Mouse (Mus musculus) bone marrow macrophage, adult 2 months (primary cell): Measurements from ENCODE around the gene Chchd3. TPM values are rescaled to one million over a fixed set of nuclear protein-coding genes. Genes with fewer than 3 reads are reported as not detected.

ENCODE experiments used
- H3K27ac ChIP-seq: 2 replicates; pipeline ENCODE4 v1.5.1; 2012; ENCODE audit warnings: low read depth, low read length; ENCODE audit not compliant: insufficient read depth
- H3K4me1 ChIP-seq: 2 replicates; pipeline ENCODE4 v1.6.1; 2012; ENCODE audit warnings: low read length; ENCODE audit not compliant: control insufficient read depth, insufficient read depth
- H3K4me3 ChIP-seq: 2 replicates; pipeline ENCODE4 v1.5.1; 2012; ENCODE audit warnings: mild to moderate bottlenecking, low read length, moderate library complexity; ENCODE audit not compliant: insufficient read depth
- CTCF ChIP-seq: IDR thresholded peaks from 2 replicates; pipeline ENCODE4 v1.5.1; 2012; ENCODE audit warnings: low read depth, mild to moderate bottlenecking, low read length, moderate library complexity
- POLR2A ChIP-seq: IDR thresholded peaks from 2 replicates; pipeline ENCODE4 v1.6.1; 2012; ENCODE audit warnings: mild to moderate bottlenecking, low read depth, low read length, borderline replicate concordance
- polyA plus RNA-seq: library from polyadenylated mRNA; stranded (reverse); fragments of >200 nt; gene quantifications from 2 replicates; pipeline ENCODE4 v1.2.4, GENCODE M21; 2012; ENCODE audit not compliant: missing spikeins, insufficient read depth, insufficient read length

Gene Chchd3
- polyA plus RNA-seq, 1 experiment = 52.9 TPM

- no peak overlapping the region for H3K4me3 ChIP-seq
- H3K27ac ChIP-seq = no peak overlapping the region
- H3K4me1 ChIP-seq = peaks cover 4% of the 10 kb centered on the region; the same call in 1 of the 2 replicates
- TF ChIP-seq POLR2A (no peak), CTCF (no peak)
These were observed 5.1 kb downstream of the Chchd3 start for GRCm38 (mm10) chr6:33054946-33055345.

- TF ChIP-seq POLR2A (no peak), CTCF (no peak)
- H3K4me3 ChIP-seq = no peak overlapping the region
- H3K27ac ChIP-seq = no peak overlapping the region
- H3K4me1 ChIP-seq = 0 out of 2 replicates have a peak, but pooled peaks cover 2% of the 10 kb centered on the region
These were observed 8.4 kb downstream of the Chchd3 start for GRCm38 (mm10) chr6:33051642-33052041.

- 0 out of 2 replicates have a peak, but pooled peaks cover 2% of the 10 kb centered on the region for H3K4me1 ChIP-seq
- no peak overlapping the region for H3K4me3 ChIP-seq
- TF ChIP-seq POLR2A (no peak), CTCF (no peak)
- H3K27ac ChIP-seq = no peak overlapping the region
These were observed 10.2 kb downstream of the Chchd3 start for GRCm38 (mm10) chr6:33049705-33050420.

DNA sequence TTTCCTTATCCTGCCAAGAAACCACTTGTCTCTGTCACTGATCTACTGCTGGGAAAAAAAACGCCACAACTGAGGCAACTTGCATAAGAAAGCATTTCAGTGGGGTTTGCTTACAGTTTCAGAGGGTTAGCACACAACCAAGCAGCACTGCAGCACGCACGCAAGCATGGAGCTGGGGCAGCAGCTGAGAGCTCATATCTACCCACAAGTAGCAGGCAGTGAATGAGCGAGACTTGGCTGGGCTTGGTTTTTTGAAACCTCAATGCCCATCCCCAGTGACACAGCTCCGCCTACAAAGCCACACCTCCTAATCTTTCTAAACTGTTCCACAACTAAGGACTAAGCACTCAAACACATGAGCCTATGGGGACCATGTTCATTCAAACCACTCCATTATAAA is 16.6 kb downstream of the Chchd3 start:
- no peak overlapping the region for H3K27ac ChIP-seq
- TF ChIP-seq POLR2A (no peak), CTCF (no peak)
- peaks cover 2% of the 10 kb centered on the region for H3K4me1 ChIP-seq
- no peak overlapping the region for H3K4me3 ChIP-seq

GRCm38 (mm10) chr6:33042880-33043279 is 17.2 kb downstream of the Chchd3 start:
- Histone ChIP-seq H3K4me3 (no peak overlapping the region), H3K4me1 (peaks cover 2% of the 10 kb centered on the region), H3K27ac (no peak overlapping the region)
- no peak for TF ChIP-seq POLR2A
- TF ChIP-seq CTCF = no peak

- Histone ChIP-seq H3K27ac (no peak overlapping the region), H3K4me3 (no peak overlapping the region), H3K4me1 (peaks cover 2% of the 10 kb centered on the region)
- TF ChIP-seq POLR2A (no peak), CTCF (no peak)
These were observed 18.1 kb downstream of the Chchd3 start for GRCm38 (mm10) chr6:33041978-33042377.

- TF ChIP-seq POLR2A = no peak
- TF ChIP-seq CTCF = no peak
- H3K4me1 ChIP-seq = peaks cover 2% of the 10 kb centered on the region
- H3K4me3 ChIP-seq = no peak overlapping the region
- no peak overlapping the region for H3K27ac ChIP-seq
These were observed 19.5 kb downstream of the Chchd3 start for GRCm38 (mm10) chr6:33040360-33041090.

DNA sequence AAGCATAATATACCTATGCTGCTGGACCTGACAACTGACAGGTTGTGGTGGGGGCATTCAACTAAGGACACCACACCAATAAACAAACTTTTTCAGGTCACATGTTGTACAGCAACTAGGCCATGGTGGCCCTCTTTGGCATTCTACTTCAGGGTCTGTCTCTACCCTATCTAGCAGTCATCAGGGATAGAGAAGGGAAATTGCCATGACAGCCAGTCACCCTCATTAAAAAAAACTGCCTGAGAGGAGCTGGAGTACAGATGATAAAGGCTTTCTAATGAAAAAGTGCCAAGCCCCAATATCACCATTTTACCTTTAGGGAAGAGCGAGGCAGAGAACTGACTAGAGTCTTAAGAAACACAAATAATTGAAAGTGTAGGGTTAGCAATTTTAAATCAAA is 27.5 kb downstream of the Chchd3 start:
- Histone ChIP-seq H3K4me3 (no peak overlapping the region), H3K4me1 (no peaks in the 10 kb centered on the region), H3K27ac (no peak overlapping the region)
- TF ChIP-seq CTCF (no peak), POLR2A (no peak)

DNA sequence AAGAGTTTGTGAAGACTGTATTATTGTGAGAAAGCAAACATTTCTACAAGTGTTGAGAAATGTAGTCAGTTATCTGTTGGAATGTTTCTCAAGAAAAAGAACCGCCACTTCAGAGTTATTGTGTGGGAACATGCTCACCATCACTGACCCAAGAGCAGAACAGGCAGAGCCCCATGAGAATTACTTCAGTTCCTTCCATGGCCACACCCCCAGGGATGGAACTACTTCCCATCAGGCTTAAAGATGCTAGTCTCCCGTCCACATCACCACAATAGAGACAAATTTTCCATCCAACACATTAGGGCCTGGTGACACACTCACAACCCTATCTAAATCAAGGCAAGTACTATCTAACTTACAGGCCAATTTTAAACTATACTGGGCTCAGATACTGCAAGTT is 28.4 kb downstream of the Chchd3 start:
- Histone ChIP-seq H3K4me1 (no peaks in the 10 kb centered on the region), H3K4me3 (no peak overlapping the region), H3K27ac (no peak overlapping the region)
- no peak for TF ChIP-seq POLR2A
- no peak for TF ChIP-seq CTCF

- no peak for TF ChIP-seq POLR2A
- TF ChIP-seq CTCF = no peak
- Histone ChIP-seq H3K4me3 (no peak overlapping the region), H3K4me1 (no peaks in the 10 kb centered on the region), H3K27ac (no peak overlapping the region)
These were observed 31.8 kb downstream of the Chchd3 start for GRCm38 (mm10) chr6:33028296-33028695.
